8 mouse cellular contexts compared by ENCODE assay signal in genomic region chr10:50593371-50593770, GRCm38 (mm10). TPM values are rescaled to one million over a fixed set of nuclear protein-coding genes. Genes with fewer than 3 reads are reported as not detected.
DNase-seq lines count a peak whose midpoint lies in the region; ATAC-seq and TF ChIP-seq lines count a peak whose summit lies in the region.

No protein-coding gene starts in this region.

- no peak for TF ChIP-seq CTCF in E14TG2a.4 (conservative IDR thresholded peaks at IDR 0.05; ENCODE audit: low read length)

- H3K9me3 ChIP-seq in heart, embryonic 12.5 days (replicated peaks): no peaks in the 10 kb centered on the region
- H3K9me3 ChIP-seq in E14TG2a.4 (ENCODE audit: low read length): no peaks in the 10 kb centered on the region
- H3K9me3 ChIP-seq in forebrain, embryonic 12.5 days: no peaks in the 10 kb centered on the region
- H3K9me3 ChIP-seq in liver, embryonic 16.5 days (replicated peaks; ENCODE audit: control insufficient read depth, low read length): no peaks in the 10 kb centered on the region

- no peaks in the 10 kb centered on the region for H3K4me1 ChIP-seq in heart, embryonic 12.5 days (replicated peaks)
- H3K4me1 ChIP-seq in E14TG2a.4 (replicated peaks; ENCODE audit: low read depth, low read length): peaks cover 12% of the 10 kb centered on the region; the same call in 1 of the 2 replicates
- H3K4me1 ChIP-seq in forebrain, embryonic 12.5 days: 0 out of 2 replicates have a peak, but pooled peaks cover 3% of the 10 kb centered on the region
- H3K4me1 ChIP-seq in liver, embryonic 16.5 days (ENCODE audit: control insufficient read depth, low read depth, low read length): peaks cover 7% of the 10 kb centered on the region

- no peak for DNase-seq in heart, adult 8-10 months (ENCODE audit: low spot score)
- no peak for DNase-seq in layer of hippocampus, postnatal 25 days (ENCODE audit: extremely low spot score in 1 of 2, low spot score in 1 of 2)
- no peak for DNase-seq in thymus, postnatal 0 days (ENCODE audit: low spot score)

- no peaks in the 10 kb centered on the region for H3K36me3 ChIP-seq in heart, embryonic 12.5 days
- no peaks in the 10 kb centered on the region for H3K36me3 ChIP-seq in E14TG2a.4 (ENCODE audit: insufficient read depth, low read length)
- no peaks in the 10 kb centered on the region for H3K36me3 ChIP-seq in forebrain, embryonic 12.5 days (replicated peaks)
- H3K36me3 ChIP-seq in liver, embryonic 16.5 days (ENCODE audit: control insufficient read depth, insufficient read depth): no peaks in the 10 kb centered on the region

- H3K27ac ChIP-seq in heart, embryonic 12.5 days (ENCODE audit: poor library complexity, severe bottlenecking): no peak overlapping the region
- no peak overlapping the region for H3K27ac ChIP-seq in forebrain, embryonic 12.5 days
- peak overlapping the region; percentile 88 for H3K27ac ChIP-seq in liver, embryonic 16.5 days (ENCODE audit: low read length)

- no peaks in the 10 kb centered on the region for H3K27me3 ChIP-seq in heart, embryonic 12.5 days (replicated peaks)
- H3K27me3 ChIP-seq in E14TG2a.4 (ENCODE audit: insufficient read depth, low read length): no peaks in the 10 kb centered on the region
- no peaks in the 10 kb centered on the region for H3K27me3 ChIP-seq in forebrain, embryonic 12.5 days
- H3K27me3 ChIP-seq in liver, embryonic 16.5 days (ENCODE audit: control insufficient read depth, insufficient read depth, low read depth, low read length): no peaks in the 10 kb centered on the region

- peak overlapping the region; percentile 82 for H3K4me3 ChIP-seq in heart, embryonic 12.5 days
- peak overlapping the region; percentile 95 for H3K4me3 ChIP-seq in E14TG2a.4 (replicated peaks; ENCODE audit: low read length)
- peak overlapping the region; percentile 81 for H3K4me3 ChIP-seq in forebrain, embryonic 12.5 days (replicated peaks)
- H3K4me3 ChIP-seq in liver, embryonic 16.5 days (ENCODE audit: low read depth, low read length): peak overlapping the region; percentile 82

- 59% methylated on average over 12 of the region's 12 CpGs for WGBS in heart, embryonic 12.5 days
- 72% methylated on average over 12 of the region's 12 CpGs for WGBS in forebrain, embryonic 12.5 days
- 54% methylated on average over 12 of the region's 12 CpGs for WGBS in liver, embryonic 16.5 days (ENCODE audit: insufficient replicate concordance)

- ATAC-seq in heart, embryonic 12.5 days (ENCODE audit: insufficient number of reproducible peaks, low FRiP score): no peak
- ATAC-seq in forebrain, embryonic 12.5 days (ENCODE audit: low FRiP score): no peak
- ATAC-seq in liver, embryonic 16.5 days (ENCODE audit: low read depth): no peak
- no peak for ATAC-seq in megakaryocyte-erythroid progenitor cell, adult 5-6 weeks (replicated peaks; ENCODE audit: low FRiP score, low TSS enrichment, poor library complexity, severe bottlenecking)

- peak overlapping the region; percentile 75 for H3K4me2 ChIP-seq in heart, embryonic 12.5 days
- peak overlapping the region; percentile 67 for H3K4me2 ChIP-seq in forebrain, embryonic 12.5 days
- peak overlapping the region; percentile 46 for H3K4me2 ChIP-seq in liver, embryonic 16.5 days (ENCODE audit: low read depth, low read length)

- H3K9ac ChIP-seq in heart, embryonic 12.5 days: no peak overlapping the region
- H3K9ac ChIP-seq in forebrain, embryonic 12.5 days: peak overlapping the region; percentile 75
- H3K9ac ChIP-seq in liver, embryonic 16.5 days (ENCODE audit: low read depth, low read length): peak overlapping the region; percentile 77

RNA-seq across cellular contexts. Expression of gene Ascc3, which starts 0.9 kb away (rescaled TPM):
- 23.1 and 26.1 TPM in 2 replicates for polyA plus RNA-seq in heart, embryonic 12.5 days (2016; fragmentation: Nextera tagmentation; extraction: Ambion mirVana)
- 10 to 100 TPM; 12.3 to 14.8 (median 13.5) TPM for total RNA-seq in heart, adult 8-10 months (2022)
- polyA plus RNA-seq in forebrain, embryonic 12.5 days (2016; fragmentation: Nextera tagmentation; extraction: Ambion mirVana): 20.5 and 23.5 TPM in 2 replicates
- 11.5 and 11.9 TPM in 2 replicates for polyA plus RNA-seq in liver, embryonic 16.5 days (2015; fragmentation: Nextera tagmentation; extraction: Ambion mirVana)
- 10 to 100 TPM; 19.5 to 25.3 TPM for total RNA-seq in layer of hippocampus, postnatal 25 days (2021)
- total RNA-seq in megakaryocyte-erythroid progenitor cell, adult 5-6 weeks (2014; fragmentation: Nextera tagmentation): 58.4 and 59.5 TPM in 2 replicates
- total RNA-seq in megakaryocyte-erythroid progenitor cell, adult 5-6 weeks (2017): 53.5 and 73.9 TPM in 2 replicates
- 17.0 and 20.8 TPM in 2 replicates for polyA plus RNA-seq in thymus, postnatal 0 days (2015; fragmentation: Nextera tagmentation; extraction: Ambion mirVana)
